Mouse (Mus musculus): ENCODE data around the gene Irs1.

Irs1 gene

GRCm38 (mm10) chr1:82291151-82291797 is at the start of gene Irs1:
Irs1 (minus strand) TSS chr1:82291416.
- DNase-seq (ENCODE audit: low spot score), result no peak

- no peak for DNase-seq (ENCODE audit: low spot score)
Measured at GRCm38 (mm10) chr1:82334506-82334905, 43.3 kb upstream of the Irs1 start.

- DNase-seq (ENCODE audit: low spot score), result no peak
Measured at GRCm38 (mm10) chr1:82329954-82330247, 38.7 kb upstream of the Irs1 start.

GRCm38 (mm10) chr1:82329237-82329953 is 38.2 kb upstream of the Irs1 start:
- no peak for DNase-seq (ENCODE audit: low spot score)

GRCm38 (mm10) chr1:82328033-82328775 is 37.0 kb upstream of the Irs1 start:
- DNase-seq (ENCODE audit: low spot score), result no peak

GRCm38 (mm10) chr1:82326120-82326519 is 34.9 kb upstream of the Irs1 start:
- DNase-seq (ENCODE audit: low spot score), result no peak

GRCm38 (mm10) chr1:82324131-82324785 is 33.0 kb upstream of the Irs1 start:
- DNase-seq (ENCODE audit: low spot score), result no peak

GRCm38 (mm10) chr1:82321441-82321840 is 30.2 kb upstream of the Irs1 start:
- no peak for DNase-seq (ENCODE audit: low spot score)

GRCm38 (mm10) chr1:82320864-82321263 is 29.6 kb upstream of the Irs1 start:
- no peak for DNase-seq (ENCODE audit: low spot score)

GRCm38 (mm10) chr1:82320456-82320855 is 29.2 kb upstream of the Irs1 start:
- no peak for DNase-seq (ENCODE audit: low spot score)

GRCm38 (mm10) chr1:82316746-82317126 is 25.5 kb upstream of the Irs1 start:
- DNase-seq (ENCODE audit: low spot score), result peak; percentile 63

- DNase-seq (ENCODE audit: low spot score), result peak; percentile 97
Measured at GRCm38 (mm10) chr1:82316111-82316745, 25.0 kb upstream of the Irs1 start, which contains the start of gene Rhbdd1. Rhbdd1 (plus strand) TSS chr1:82316452.

- DNase-seq (ENCODE audit: low spot score), result no peak
Measured at GRCm38 (mm10) chr1:82304483-82304882, 13.3 kb upstream of the Irs1 start.

GRCm38 (mm10) chr1:82298586-82298985 is 7.4 kb upstream of the Irs1 start:
- DNase-seq (ENCODE audit: low spot score), result no peak

GRCm38 (mm10) chr1:82294102-82294501 is 2.9 kb upstream of the Irs1 start:
- peak; percentile 33 for DNase-seq (ENCODE audit: low spot score)

GRCm38 (mm10) chr1:82292771-82293170 is 1.6 kb upstream of the Irs1 start:
- DNase-seq (ENCODE audit: low spot score), result no peak

GRCm38 (mm10) chr1:82291930-82292712 is 905 bp upstream of the Irs1 start:
- no peak for DNase-seq (ENCODE audit: low spot score)

GRCm38 (mm10) chr1:82290723-82291150 is 479 bp downstream of the Irs1 start:
- DNase-seq (ENCODE audit: low spot score), result peak; percentile 12

- no peak for DNase-seq (ENCODE audit: low spot score)
Measured at GRCm38 (mm10) chr1:82289990-82290681, 1.1 kb downstream of the Irs1 start.

GRCm38 (mm10) chr1:82289116-82289989 is 1.9 kb downstream of the Irs1 start:
- DNase-seq (ENCODE audit: low spot score), result no peak

Measured in T-cell, adult 2 months (primary cell).